Mouse (Mus musculus) erythroid progenitor cell, adult 5-6 weeks (primary cell): ENCODE data around the gene Nlrc4. TPM values are rescaled to one million over a fixed set of nuclear protein-coding genes. Genes with fewer than 3 reads are reported as not detected.
A peak's percentile ranks its signal among the peaks of the same experiment; 100 is the strongest.
"Not testable (repeated sequence)": the region's sequence is repeated elsewhere in the genome, so short reads cannot be mapped to it uniquely, and the experiment has no call there.

Experiments used
- ATAC-seq: replicated peaks from 2 replicates; pipeline ENCODE4 v1.8.0; 2016; ENCODE audit warnings: moderate number of reproducible peaks, mild to moderate bottlenecking, moderate TSS enrichment, inconsistent platforms; ENCODE audit not compliant: poor library complexity, low FRiP score, severe bottlenecking
- total RNA-seq, 2 experiments: library from RNA; stranded (forward) in 1 of 2; stranded (reverse) in 1 of 2; fragments of 150-400 nt in 1 of 2; fragments of 186-747, 209-891 nt in 1 of 2; gene quantifications; 2 replicates each; pipeline versions ENCODE4 v1.2.3 to v1.2.4; 2015 to 2017; ENCODE audit warnings: low replicate concordance in 2 of 2

Gene Nlrc4
- 1.8 TPM in 1 of 2 replicates, not detected in the other for total RNA-seq (2015; ENCODE audit: low replicate concordance)
- 0.91 and 1.5 TPM in 2 replicates for total RNA-seq (2017; ENCODE audit: low replicate concordance)

DNA sequence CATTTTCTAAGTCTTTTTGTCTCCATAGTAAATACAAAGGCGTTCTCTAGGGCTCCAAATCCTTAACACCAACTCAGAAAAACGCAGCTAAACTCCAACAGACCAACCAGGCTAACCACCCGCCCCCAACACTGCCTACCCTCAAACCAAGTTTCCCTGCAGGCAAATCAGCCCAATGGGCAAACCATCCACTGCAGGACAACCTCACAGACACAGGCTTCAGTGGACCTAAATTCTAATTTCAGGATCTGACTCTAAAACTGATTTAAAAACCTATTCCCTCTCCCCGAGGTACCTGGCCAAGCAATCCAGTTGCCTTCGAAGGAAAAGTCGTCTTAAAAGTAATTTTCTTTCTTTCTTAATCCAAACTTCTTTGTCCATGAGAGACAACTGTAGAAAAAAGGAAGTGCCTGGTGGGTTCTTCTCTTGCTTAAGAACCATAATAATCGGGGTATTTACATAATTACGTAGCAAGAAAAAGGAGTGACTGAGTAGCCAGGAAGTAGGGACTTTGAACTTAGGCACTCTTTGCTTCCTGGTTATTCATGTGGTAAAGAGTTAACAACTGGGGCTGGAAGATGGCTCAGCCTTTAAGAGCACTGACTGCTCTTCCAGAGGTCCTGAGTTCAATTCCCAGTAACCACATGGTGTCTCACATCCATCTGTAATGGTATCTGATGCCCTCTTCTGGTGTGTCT is at the start of gene Nlrc4:
Nlrc4 (minus strand) TSS at position 432 of the 698 bp plus-strand sequence.
- no peak for ATAC-seq

DNA sequence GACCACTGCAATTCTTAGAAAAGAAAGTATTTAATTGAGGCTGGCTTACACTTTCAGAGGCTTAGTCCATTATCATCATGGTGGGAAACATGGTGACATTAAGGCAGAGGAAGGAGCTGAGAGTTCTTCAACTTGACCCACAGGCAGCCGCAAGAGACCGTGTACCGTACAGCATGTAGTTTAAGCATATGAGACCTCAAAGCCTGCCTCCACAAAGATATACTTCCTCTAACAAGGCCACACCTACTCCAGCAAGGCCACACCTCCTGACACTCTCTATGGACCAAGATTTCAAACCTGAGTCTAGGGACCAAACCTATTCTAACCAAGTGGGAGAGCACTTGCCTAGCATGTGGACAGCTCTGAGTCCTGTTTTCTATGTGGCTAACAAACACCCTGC is 49.7 kb upstream of the Nlrc4 start:
- no peak; the same call in 1 of the 2 replicates for ATAC-seq

DNA sequence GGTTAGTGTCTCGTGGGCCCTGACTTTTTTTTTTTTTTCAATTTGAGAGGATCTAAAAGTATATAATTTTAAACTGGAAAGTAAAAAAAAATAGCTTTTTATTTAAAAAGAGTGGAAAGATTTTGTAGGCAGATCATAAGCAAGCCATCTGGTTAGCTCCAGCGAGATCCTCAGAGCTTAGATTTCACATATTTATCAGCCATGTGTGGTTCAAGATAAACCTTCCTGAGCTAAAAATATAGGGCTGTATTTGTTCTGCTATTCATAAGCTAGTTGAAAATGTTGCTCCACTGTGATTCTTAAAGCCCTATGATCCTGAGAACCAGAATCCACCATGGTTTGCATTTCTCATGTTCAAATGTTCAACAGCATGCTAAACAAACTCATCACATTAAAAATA is 49.0 kb upstream of the Nlrc4 start:
- ATAC-seq, result no peak

DNA sequence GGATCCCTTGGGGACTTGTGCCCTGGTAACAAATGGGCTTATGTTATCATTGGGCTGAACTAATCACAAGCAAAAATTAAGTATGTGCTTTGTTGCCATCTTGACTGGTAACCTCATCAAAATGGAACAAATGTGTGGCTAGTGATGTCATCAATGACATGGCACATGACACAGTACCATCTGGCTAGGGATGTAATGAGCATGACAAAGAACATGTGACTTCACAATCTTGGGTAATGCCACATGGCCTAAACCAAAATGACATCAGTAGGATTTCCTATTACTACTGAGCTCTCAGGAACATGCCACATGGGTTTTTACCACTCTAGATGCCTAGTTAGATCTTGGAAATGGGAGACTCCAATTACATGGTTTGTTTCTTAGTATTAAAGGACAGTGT is 42.1 kb upstream of the Nlrc4 start:
- ATAC-seq, result no peak

DNA sequence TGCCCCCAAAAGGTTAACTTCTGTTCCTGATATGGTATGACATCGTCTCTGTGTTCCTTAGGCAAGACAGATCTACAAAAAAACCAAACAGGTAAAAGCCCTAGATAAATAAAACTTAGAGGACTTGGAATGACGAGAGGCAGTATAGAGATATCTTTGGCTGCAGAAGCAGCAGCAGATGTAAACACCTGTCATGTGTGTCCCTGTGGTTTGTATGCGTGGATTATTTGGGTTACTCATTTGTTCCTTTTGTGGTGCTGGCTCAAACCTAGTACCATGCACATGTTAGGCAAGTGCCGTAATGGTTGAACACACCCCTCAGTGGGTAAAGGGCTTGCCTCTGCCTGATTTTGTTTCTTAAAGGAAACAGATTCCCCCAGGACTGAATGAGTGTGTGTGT is 41.3 kb upstream of the Nlrc4 start:
- ATAC-seq, result no peak

DNA sequence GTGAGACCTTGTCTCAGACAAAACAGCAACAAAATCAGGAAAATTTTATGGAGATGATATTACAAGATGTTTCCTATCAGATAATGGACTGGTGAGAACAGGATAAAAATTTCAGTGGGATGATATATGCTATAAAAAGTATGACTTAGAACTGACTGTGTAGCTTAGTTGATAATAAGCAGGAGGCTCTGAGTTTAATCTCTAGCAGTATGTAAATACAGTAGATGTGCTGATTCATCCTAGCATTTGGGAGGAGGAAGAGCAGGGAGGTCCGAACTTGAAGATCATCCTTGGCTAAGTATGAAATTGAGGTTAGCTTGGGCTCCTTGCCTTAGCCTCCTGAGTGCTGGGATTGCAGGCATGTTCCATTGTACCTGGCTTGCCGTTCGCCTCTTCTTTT is 32.6 kb upstream of the Nlrc4 start:
- peak; percentile 66 for ATAC-seq

DNA sequence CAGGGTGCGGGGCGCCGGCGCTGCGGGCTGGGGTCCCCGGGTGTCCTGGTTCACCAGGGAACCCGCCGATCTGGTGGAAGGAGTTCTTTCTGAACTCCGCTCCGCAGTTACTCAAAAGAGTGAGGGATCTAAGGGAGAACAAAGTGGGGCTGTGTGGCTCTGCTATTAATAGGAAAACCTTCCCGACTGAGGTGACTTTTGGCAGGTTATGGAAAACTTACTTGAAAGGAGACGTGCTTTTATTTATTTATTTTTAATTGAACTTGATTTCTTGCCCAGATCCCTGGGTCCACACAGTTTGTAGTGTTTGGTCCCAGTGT is 30.9 kb upstream of the Nlrc4 start:
- ATAC-seq, result no peak

DNA sequence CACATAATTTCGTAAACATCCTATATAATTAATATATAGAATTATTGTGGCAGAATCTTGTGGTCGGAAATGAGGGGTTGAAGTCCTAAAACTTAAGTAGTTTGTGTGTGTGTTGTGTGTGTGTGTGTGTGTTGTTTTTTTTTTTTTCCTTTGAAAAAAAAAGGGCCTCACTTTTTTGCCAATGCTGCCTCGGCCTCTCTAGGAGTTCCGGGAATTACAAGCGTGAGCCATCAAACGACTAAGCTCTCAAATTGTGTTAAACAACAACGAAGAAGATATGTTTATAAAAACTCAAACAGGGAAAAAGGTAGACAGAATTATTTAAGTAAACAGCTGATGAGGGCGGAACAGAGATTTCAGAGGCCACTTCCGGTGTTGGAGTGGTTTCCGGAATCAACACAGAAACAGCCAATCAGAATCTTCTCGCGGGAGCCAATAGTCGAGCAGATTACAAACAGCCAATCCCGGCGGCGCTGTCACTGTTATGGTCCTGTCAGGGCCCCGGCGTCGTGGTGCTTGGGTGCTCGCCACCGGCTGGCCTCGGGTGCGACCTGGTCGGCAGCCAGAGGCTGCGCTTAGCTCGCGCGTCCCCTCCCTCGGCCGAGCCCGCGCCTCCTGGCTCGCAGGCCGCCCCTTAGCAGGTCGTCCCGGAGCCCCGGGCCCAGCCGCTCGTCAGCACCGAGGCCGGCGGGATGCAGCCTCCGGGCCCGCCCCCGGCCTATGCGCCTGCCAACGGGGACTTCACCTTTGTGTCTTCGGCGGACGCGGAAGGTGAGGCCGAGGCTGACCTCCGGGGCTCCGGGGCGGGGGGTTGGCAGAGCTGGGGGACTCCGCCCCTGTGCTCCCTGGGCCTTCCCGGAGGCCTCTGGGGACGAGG is 30.3 kb upstream of the Nlrc4 start, which contains the start of gene Yipf4:
Yipf4 (plus strand) TSS at position 470 of the 877 bp plus-strand sequence.
- ATAC-seq, result peak; percentile 99

DNA sequence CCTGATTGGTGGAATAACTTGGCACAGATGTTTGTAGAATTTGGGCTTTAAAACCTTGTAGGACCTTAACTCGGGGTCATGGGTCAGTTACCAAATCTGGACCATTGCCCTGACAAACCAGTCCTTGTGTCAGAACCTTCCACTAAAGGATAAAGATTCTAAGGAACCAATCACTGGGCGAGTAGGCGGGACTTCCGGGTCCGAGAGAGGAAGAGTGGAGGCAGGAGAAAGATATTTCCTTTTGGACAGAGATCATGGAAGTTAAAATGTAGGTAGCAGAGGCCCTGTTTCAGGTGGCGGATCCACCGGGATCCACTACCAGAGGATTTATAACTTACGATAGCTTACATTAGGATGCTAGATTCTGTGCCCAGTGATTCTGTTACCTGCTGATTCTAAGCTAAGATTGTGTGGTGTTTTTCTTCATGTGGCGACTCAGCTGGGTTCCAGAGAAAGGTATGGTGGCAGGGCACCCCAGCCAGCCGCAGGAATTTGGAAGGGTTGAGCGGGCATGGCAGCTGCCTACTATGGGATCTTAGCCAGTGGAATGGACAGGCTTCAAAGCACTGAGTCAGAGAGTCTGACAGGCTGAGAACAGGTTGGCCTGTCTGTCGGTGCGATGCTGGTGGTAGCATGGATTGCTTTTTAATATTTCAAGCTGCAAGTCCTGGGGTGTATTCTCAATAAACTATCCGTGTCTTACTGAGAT is 21.6 kb upstream of the Nlrc4 start:
- no peak for ATAC-seq

DNA sequence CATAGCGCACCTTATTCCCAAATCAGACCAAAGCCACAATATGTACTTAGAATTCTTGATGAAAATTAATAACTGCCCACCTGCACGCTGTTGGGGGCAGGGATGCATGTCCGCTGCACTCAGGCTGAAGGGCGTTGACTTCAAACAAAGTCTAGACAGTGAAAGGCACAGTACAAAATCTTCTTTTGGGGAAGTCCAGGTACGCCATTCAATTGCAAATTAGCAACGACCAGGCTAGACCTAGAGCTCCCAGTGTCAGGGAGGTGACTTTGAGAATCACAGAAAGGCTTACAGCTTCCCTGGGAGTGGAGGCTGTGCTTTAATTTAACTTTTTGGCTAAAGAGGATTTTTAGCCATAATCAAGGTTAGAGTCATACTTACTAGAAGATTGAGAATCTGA is 11.2 kb upstream of the Nlrc4 start:
- ATAC-seq, result not testable (repeated sequence)

DNA sequence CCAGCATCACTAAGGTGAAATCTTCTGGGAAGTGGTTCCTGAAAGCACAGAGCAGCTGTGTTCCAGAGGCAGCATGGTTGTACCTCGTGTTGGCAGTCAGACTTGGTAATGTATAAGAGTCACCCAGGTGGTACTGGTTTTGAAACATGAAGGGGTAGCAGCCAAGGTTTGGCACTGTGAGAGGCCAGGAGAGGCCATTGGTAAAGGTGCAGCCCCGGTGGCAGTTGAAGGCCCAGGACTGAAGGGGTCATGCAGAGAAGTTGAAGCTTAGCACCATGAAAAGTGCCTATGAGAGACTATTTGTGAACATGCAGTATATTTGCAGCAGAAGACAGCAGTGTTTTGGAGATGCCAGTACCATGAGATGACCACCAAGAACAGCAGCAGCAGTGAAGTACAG is 9.0 kb upstream of the Nlrc4 start:
- ATAC-seq, result not testable (repeated sequence)

DNA sequence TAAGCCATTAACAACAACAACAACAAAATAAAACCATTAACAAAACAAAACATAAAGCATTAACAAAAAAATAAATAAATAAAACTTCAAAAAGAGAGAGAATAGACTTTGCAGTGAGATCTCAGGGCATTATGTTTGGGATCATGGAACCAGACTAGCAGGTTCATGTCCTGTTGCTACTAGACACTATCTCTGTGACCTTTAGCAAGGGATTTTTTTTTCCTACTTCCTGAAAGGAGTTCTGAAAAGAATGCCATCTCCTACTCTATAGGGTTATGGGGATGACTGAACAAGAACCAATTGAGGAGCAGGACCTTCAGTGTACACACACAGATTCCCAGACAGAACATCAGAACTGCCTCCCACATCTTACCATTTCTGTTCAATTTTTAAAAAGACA is 4.6 kb upstream of the Nlrc4 start:
- ATAC-seq, result no peak

DNA sequence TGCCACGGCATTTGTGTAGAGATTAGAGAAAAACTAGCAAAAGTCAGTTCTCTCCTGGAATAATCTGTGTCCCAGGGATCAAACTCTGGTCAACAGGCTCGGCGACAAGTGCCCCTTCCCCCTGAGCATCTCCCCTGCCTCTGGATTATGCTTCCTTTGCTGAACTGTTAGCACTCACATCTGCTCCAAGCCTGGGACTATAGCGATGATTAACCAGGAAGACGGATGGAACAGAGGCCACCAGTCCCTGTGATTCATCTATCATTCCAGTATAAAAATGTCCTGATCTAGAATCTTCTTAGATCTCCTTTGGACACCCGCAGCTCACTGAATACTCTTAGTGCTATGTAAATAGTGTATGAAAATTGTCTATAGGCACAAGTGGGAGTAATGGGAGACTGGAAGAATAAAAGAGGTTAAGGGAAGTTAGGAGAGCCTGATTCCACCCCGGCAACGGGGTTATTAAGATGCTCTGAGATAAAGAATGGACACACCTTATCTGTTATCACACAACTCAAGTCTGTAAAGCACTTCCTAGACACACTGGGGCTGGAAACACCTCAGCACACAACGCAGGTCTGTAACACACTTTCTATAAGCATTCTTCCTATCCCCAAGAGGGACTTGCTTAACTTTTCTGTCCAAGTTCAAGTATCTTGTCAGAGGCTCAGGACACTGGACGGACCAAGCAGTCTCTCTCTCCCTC is 817 bp downstream of the Nlrc4 start:
- ATAC-seq, result no peak

DNA sequence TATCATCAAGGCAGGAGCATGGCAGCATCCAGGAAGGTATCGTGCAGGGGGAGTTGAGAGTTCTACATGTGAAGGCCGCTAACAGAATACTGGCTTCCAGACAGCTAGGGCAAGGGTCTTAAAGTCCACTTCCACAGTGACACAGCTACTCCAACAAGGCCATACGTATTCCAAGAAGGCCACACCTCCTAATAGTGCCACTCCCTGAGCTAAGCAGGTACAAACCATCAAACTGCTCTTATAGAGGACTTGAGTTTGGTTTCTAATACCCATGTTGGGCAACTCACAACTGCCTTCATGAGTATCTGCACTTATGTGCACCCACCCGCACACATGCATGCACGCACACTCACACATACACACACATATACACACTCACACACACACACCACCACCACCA is 2.1 kb downstream of the Nlrc4 start:
- no peak for ATAC-seq

DNA sequence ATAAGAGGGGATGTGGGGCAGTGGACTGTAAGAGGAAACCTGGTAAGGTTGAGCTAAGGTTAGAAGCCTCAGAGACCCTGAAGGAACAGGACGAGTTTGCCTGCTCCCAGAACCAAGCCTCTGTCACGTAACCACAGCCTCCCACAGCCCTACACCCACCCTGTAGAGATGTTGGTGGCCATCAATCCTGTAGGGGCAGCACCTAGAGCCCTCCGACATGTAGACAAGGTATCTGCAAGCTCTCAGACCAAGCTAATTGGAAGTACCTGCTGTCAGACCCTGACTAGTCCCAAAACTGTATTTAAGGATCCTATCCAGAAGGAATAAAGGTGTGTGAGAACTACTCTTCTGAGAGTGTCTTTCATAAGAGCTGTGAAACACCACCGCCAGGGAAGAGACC is 3.5 kb downstream of the Nlrc4 start:
- no peak for ATAC-seq

DNA sequence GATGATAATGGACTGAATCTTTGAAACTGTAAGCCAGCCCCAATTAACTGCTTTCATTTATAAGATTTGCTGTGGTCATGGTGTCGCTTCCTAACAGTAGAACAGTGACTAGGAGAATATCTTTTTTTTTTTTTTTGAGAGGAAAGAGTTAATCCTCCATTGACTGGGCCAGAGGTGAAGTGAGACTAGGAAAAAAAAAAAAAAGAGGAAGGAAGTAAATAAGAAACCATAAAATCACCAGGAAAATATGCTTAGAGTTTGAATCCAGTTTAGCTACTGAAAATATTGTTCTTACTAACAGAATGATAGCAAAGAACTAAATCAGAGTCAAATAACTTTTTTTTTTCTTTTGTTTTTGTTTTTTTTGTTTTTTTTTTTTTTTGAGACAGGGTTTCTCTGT is 4.3 kb downstream of the Nlrc4 start:
- no peak for ATAC-seq

DNA sequence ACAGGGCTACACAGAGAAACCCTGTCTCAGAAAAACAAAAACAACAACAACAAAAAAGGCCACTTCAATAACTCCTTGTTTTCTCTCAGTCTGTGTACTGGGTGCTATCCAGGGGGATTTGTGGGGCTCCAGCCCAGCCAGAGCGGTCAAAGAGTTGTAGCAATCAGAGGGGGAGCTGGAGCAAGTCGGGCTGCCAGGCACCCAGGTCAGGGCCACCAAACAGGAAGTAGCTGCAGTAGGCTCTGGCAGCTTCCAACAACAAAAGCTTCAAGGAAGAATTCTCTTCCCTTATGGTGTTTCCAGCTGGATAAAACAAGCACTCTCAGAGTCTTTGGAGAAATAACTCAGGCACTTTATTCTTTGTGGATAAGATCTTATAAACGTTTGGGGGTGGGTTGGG is 5.0 kb downstream of the Nlrc4 start:
- no peak for ATAC-seq

DNA sequence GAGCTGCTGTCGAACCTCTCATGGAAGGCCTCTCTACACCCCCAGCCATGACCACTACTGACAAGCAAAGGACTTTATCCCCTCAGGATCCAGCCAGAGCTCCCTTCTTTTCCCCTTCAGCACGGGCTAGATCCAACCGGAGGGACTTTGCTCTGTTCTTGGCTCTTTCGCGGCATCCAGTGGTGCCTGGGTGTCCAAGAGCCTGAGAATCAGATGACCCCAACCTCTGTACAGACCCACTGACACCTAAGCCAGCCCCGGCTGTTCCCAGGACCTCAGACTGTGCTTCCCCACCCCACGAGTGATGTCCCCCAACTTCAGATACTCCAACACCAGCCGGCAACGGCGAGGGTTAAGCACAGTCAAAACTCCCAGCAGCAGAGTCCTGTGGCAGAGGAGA is 9.2 kb downstream of the Nlrc4 start:
- ATAC-seq, result no peak

DNA sequence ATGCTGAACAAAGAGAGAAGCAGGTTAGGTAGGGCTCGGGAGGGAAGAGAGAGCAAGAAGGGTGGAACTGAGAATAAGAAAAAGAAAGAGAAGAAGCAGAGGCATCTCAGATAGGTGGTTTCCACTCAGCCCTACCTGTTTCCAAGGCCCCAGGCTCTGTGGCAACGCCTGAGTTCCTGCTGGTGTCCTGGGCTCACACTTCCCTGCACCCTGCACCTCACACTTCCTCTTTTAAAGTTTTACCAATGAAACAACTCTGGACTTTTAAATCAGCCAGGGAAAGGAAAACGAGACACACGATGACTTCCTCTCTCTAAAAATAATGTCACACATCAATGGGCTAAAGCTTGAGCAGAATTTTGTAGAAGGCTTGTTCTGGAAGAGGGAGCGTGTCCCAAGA is 18.5 kb downstream of the Nlrc4 start:
- no peak for ATAC-seq

DNA sequence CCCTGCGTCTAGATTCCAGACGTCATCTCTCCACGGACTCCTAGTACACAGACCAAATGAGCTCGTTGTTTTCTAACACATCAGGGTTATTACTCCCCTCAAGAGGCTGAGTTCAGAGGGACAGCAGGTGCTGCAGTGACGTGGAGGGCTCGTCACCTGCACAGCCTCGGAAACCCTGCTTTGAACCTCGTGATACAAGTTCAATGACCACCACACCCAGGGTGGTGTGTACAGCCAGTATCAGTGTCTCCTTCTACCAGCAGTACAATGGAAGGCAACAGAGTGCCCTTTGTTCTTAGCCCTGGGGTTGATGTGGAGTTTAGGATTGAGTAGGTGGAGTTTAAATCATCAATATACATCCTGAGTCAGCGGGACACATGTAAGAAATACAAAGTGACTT is 21.2 kb downstream of the Nlrc4 start:
- ATAC-seq, result no peak
